ENCODE assay signal across 8 mouse cellular contexts in the genomic region with DNA sequence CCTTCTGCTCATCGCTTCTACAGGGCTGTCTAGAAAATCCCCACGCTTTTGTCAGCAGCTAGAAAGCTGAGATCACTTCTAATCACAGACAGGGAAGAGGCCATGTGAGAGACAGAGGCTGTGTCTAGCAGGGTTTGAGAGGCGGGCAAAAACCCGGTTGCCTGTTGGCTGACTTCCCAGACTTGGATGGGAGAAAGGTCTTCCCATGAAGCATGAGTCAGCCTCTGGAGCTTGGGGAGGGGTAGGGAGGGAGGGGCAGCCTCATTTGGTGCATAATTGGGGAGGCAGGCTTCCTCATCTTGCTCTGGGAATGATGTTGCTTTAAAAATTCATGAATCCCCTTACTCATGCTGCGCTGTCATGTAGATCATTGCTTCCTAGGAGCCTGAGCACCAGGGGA. TPM values are rescaled to one million over a fixed set of nuclear protein-coding genes. Genes with fewer than 3 reads are reported as not detected.
A peak's percentile ranks its signal among the peaks of the same experiment; 100 is the strongest.
DNase-seq lines count a peak whose midpoint lies in the region; TF ChIP-seq lines count a peak whose summit lies in the region.

No protein-coding gene starts in this region.

- no peak overlapping the region for H3K4me3 ChIP-seq in olfactory bulb, adult 2 months (ENCODE audit: insufficient read depth, low read depth, low read length)

- TF ChIP-seq POLR2A in olfactory bulb, adult 2 months (IDR thresholded peaks at IDR 0.05; ENCODE audit: insufficient read depth, low read depth, low read length), result no peak

- H3K4me1 ChIP-seq in olfactory bulb, adult 2 months (ENCODE audit: control insufficient read depth, insufficient read depth, low read length), result peaks cover 10% of the 10 kb centered on the region; the same call in 1 of the 2 replicates

- DNase-seq in urinary bladder, postnatal 14 days (ENCODE audit: low spot score), result peak; percentile 49
- no peak for DNase-seq in urinary bladder, adult 2 months (ENCODE audit: low spot score)
- DNase-seq in fibroblast of lung, adult 2 months (ENCODE audit: low read depth), result peak; percentile 6
- DNase-seq in heart, postnatal 25 days (ENCODE audit: low spot score), result peak; percentile 12
- peak; percentile 25 for DNase-seq in left cerebral cortex, adult 11 months (ENCODE audit: low spot score)
- DNase-seq in c-Kit-positive CD71-positive TER-119-positive erythroid progenitor cells, embryonic 14.5 days (ENCODE audit: low spot score), result no peak
- DNase-seq in thymus, adult 18-20 months, result no peak

- intact Hi-C loops in heart, postnatal 25 days (cut with DNase I), result no loop called here

- TF ChIP-seq CTCF in olfactory bulb, adult 2 months (IDR thresholded peaks at IDR 0.05; ENCODE audit: insufficient read depth, low read depth, low read length), result no peak

- 16% methylated on average over 5 of the region's 5 CpGs for WGBS in olfactory bulb, adult 2 months

- H3K27ac ChIP-seq in olfactory bulb, adult 2 months (ENCODE audit: insufficient read depth, low read depth, low read length), result peak overlapping the region; percentile 53; the same call in 1 of the 2 replicates

RNA-seq across cellular contexts. Expression of a gene that starts 57.0 kb away (rescaled TPM):
- polyA plus RNA-seq in urinary bladder, adult 2 months (2012; rRNA removed), result 2.7 and 3.9 TPM in 2 replicates
- total RNA-seq in heart, postnatal 25 days (2021), result under 1 TPM in 1 of 2 experiments, not detected in 1; 0.21 TPM
- polyA plus RNA-seq in olfactory bulb, adult 2 months (2012; ENCODE audit: insufficient read depth, insufficient read length, low replicate concordance, missing spikeins), result 125 and 254 TPM in 2 replicates

Comparison
In these comparisons a context has a peak if more than half of its experiments do, and no peak if none do; other contexts are left out.
1. DNase-seq: peak in urinary bladder, postnatal 14 days (single experiment), fibroblast of lung, adult 2 months (single experiment), heart, postnatal 25 days (single experiment) and left cerebral cortex, adult 11 months (single experiment); none in urinary bladder, adult 2 months (single experiment), c-Kit-positive CD71-positive TER-119-positive erythroid progenitor cells, embryonic 14.5 days (single experiment) and thymus, adult 18-20 months (0 of 2).
2. RNA of a gene that starts 57.0 kb away (polyA plus RNA-seq): 125 to 254 TPM in olfactory bulb, adult 2 months; 2.7 to 3.9 TPM in urinary bladder, adult 2 months; every median in the first group is over 10 times any median in the second.